Mouse (Mus musculus): ENCODE results near the gene Tmem182.

DNA sequence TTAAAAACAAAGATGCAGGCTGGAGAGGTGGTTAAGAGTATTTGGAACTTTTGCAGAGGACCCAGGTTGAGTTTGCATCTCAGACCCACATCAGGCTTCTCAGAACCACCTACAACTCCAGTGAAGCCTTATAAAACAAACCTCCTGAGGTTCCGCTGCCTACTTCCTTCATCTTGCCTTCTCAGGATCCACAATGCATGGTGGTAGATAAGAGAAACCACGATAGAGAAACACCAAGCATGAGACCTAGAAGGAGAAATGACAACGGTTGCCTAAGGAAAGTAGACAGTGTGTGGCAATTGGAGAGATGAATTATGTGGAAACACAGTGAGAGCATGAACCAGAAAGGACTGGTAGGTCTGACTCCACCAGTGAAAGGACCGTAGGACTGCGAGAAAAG is 4.5 kb upstream of the Tmem182 start:
- TF ChIP-seq POLR2A (IDR thresholded peaks at IDR 0.05; ENCODE audit: low read depth, low read length) (no peak), CTCF (conservative IDR thresholded peaks at IDR 0.05; ENCODE audit: insufficient read depth, insufficient read length, low read depth, low read length) (no peak)
